Mouse (Mus musculus): ENCODE data around the gene Cd300lf. TPM values are rescaled to one million over a fixed set of nuclear protein-coding genes. Genes with fewer than 3 reads are reported as not detected.

The Cd300lf gene
- polyA plus RNA-seq, 1 experiment from 2014 or later: 0.17 TPM

DNA sequence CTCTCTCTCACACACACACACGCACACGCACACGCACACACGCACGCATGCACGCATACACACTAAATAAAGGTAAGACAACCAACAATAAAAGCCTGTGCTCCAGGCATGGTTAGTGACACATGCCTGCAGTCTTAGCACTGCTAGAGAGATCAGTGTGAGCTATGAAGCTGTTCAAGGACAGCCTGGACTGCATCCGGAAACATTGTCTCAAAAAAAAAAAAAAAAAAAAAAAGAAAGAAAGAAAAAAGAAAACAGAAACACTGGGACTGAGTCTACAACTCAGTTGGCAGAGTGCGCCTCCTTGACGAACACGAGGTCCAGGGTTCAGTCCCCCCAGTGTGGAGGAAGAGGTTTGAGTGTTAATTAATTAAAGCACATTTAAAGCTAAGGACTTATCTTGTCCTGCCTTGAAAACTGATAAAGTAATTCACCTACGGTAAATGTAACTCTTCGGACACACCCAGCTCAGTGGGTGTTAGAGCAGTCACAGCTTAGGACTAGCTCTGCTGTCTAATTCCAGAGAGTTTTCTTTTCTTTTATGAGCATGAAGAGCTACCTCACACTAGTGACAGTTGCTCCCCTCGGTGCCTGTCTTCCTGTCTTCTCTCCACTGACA, 4.2 kb downstream of the Cd300lf start:
- 91% methylated on average over 13 of the region's 13 CpGs for WGBS
- Histone ChIP-seq H3K9me3 (no peaks in the 10 kb centered on the region), H3K27me3 (no peaks in the 10 kb centered on the region), H3K27ac (replicated peaks) (no peak overlapping the region), H3K9ac (no peak overlapping the region), H3K4me3 (no peak overlapping the region), H3K36me3 (no peaks in the 10 kb centered on the region), H3K4me1 (replicated peaks) (no peaks in the 10 kb centered on the region), H3K4me2 (no peak overlapping the region)
- ATAC-seq (ENCODE audit: low FRiP score, low read depth): no peak

DNA sequence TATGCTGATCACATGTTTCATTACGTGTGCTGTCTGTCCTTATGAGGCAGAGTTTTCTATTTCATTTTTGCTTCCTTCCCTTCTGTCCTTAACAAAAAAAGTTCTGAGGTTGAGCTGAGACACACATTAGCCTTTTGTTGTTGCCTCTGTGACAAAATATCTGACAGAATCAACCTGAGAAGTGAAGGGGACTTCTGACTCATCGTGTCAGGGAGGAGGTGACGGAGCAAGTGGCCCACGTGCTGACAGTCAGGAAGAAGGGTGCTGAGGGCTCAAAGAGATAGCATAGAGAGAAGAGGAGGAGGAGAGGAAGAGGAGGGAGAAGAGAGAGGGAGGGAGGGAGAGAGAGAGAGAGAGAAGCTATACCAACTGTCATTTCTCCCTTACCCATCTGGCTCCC, 5.3 kb downstream of the Cd300lf start:
- no peak for ATAC-seq (ENCODE audit: low FRiP score, low read depth)
- Histone ChIP-seq H3K36me3 (no peaks in the 10 kb centered on the region), H3K4me3 (no peak overlapping the region), H3K9me3 (no peaks in the 10 kb centered on the region), H3K4me2 (no peak overlapping the region), H3K9ac (no peak overlapping the region), H3K4me1 (replicated peaks) (no peaks in the 10 kb centered on the region), H3K27ac (replicated peaks) (no peak overlapping the region), H3K27me3 (no peaks in the 10 kb centered on the region)
- WGBS: 91% methylated on average over 4 of the region's 4 CpGs

DNA sequence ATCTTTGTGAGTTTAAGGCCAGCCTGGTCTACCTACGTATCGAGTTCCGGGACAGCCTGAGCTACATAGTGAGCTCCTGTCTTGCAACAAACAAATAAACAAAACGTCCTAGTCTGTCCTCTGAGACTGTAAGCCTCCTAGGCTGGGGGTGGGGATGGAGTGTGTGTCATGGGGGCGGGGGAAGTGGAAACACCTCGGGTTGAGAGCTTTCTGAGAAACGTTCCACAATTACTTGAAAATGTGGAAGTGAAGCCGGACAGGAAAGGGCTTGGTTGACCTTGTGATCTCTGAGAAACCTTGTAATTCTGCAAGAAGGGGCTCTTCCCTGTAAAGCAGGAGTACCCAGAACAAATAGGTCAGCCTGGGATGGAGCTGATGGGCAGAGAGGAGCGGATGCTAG, 14.4 kb downstream of the Cd300lf start:
- Histone ChIP-seq H3K27me3 (no peaks in the 10 kb centered on the region), H3K9me3 (no peaks in the 10 kb centered on the region), H3K4me1 (replicated peaks) (no peaks in the 10 kb centered on the region), H3K36me3 (no peaks in the 10 kb centered on the region), H3K9ac (no peak overlapping the region), H3K27ac (replicated peaks) (no peak overlapping the region), H3K4me2 (no peak overlapping the region), H3K4me3 (no peak overlapping the region)
- ATAC-seq (ENCODE audit: low FRiP score, low read depth): no peak
- 79% methylated on average over 9 of the region's 9 CpGs for WGBS

DNA sequence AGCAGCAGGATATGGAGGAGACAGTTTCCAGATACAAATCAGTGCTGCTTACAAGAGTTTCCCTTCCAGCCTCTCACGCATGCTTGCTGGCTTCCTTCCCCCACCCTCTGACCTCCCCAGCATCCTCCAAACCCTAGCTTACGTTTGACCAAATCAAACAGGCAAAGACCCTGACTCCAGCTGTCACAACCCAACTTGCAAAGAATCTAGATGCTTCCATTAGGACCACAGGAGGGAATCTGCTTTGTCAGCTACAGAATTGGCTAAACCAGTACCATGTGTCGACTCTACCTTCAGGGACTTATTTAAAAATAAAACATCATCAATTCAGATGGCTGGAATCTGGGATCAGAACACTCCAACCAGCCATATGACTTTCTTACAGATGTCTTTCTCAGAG, 21.6 kb downstream of the Cd300lf start:
- Histone ChIP-seq H3K27ac (replicated peaks) (no peak overlapping the region), H3K4me2 (no peak overlapping the region), H3K27me3 (no peaks in the 10 kb centered on the region), H3K36me3 (no peaks in the 10 kb centered on the region), H3K4me3 (no peak overlapping the region), H3K4me1 (replicated peaks) (peaks cover 8% of the 10 kb centered on the region), H3K9ac (no peak overlapping the region), H3K9me3 (no peaks in the 10 kb centered on the region)
- WGBS: 61% methylated on average over 3 of the region's 3 CpGs
- ATAC-seq (ENCODE audit: low FRiP score, low read depth): no peak

DNA sequence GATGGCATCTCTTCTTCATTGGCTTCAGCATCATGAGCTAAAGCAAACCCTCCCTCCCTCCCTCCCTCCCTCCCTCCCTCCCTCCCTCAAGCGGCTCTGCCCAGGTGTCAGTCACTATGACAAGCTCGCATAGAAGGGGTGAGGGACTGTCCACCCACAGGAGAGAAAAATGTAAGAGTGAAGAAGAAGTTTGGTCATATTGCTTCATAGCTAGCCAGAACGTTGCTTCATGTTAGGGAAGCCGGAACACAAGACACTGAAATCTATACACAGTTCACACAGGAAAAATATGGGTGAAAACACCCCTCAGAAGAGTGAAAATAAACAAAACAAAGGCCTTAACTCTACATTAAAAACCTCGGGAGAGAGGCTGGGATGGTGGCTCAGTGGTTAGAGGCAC, 23.5 kb downstream of the Cd300lf start:
- H3K9ac ChIP-seq: no peak overlapping the region
- no peaks in the 10 kb centered on the region for H3K27me3 ChIP-seq
- no peak overlapping the region for H3K4me2 ChIP-seq
- no peak for ATAC-seq (ENCODE audit: low FRiP score, low read depth)
- no peak overlapping the region for H3K4me3 ChIP-seq
- WGBS: 84% methylated on average over 4 of the region's 5 CpGs
- no peaks in the 10 kb centered on the region for H3K36me3 ChIP-seq
- H3K27ac ChIP-seq (replicated peaks): no peak overlapping the region
- peaks cover 8% of the 10 kb centered on the region for H3K4me1 ChIP-seq (replicated peaks)
- H3K9me3 ChIP-seq: no peaks in the 10 kb centered on the region

- Histone ChIP-seq H3K9ac (no peak overlapping the region), H3K4me1 (replicated peaks) (peaks cover 8% of the 10 kb centered on the region), H3K9me3 (no peaks in the 10 kb centered on the region), H3K4me2 (no peak overlapping the region), H3K27me3 (no peaks in the 10 kb centered on the region), H3K27ac (replicated peaks) (no peak overlapping the region), H3K36me3 (no peaks in the 10 kb centered on the region), H3K4me3 (no peak overlapping the region)
- ATAC-seq (ENCODE audit: low FRiP score, low read depth): no peak
- WGBS: 88% methylated on average over 8 of the region's 8 CpGs
Measured at GRCm38 (mm10) chr11:115108176-115108575, 25.6 kb downstream of the Cd300lf start.

GRCm38 (mm10) chr11:115107403-115107916, 26.3 kb downstream of the Cd300lf start:
- Histone ChIP-seq H3K4me3 (no peak overlapping the region), H3K4me1 (replicated peaks) (peaks cover 8% of the 10 kb centered on the region), H3K4me2 (no peak overlapping the region), H3K9me3 (no peaks in the 10 kb centered on the region), H3K36me3 (no peaks in the 10 kb centered on the region), H3K9ac (no peak overlapping the region), H3K27ac (replicated peaks) (0 out of 2 replicates have a peak overlapping the region, but pooled peaks have one; percentile 26), H3K27me3 (no peaks in the 10 kb centered on the region)
- WGBS: 33% methylated on average over 4 of the region's 4 CpGs
- no peak for ATAC-seq (ENCODE audit: low FRiP score, low read depth)

GRCm38 (mm10) chr11:115106638-115107037, 27.2 kb downstream of the Cd300lf start:
- peaks cover 8% of the 10 kb centered on the region for H3K4me1 ChIP-seq (replicated peaks)
- no peaks in the 10 kb centered on the region for H3K27me3 ChIP-seq
- no peak overlapping the region for H3K4me2 ChIP-seq
- H3K27ac ChIP-seq (replicated peaks): no peak overlapping the region
- H3K9ac ChIP-seq: no peak overlapping the region
- 91% methylated on average over 2 of the region's 2 CpGs for WGBS
- ATAC-seq (ENCODE audit: low FRiP score, low read depth): no peak
- no peaks in the 10 kb centered on the region for H3K36me3 ChIP-seq
- H3K9me3 ChIP-seq: no peaks in the 10 kb centered on the region
- H3K4me3 ChIP-seq: no peak overlapping the region

DNA sequence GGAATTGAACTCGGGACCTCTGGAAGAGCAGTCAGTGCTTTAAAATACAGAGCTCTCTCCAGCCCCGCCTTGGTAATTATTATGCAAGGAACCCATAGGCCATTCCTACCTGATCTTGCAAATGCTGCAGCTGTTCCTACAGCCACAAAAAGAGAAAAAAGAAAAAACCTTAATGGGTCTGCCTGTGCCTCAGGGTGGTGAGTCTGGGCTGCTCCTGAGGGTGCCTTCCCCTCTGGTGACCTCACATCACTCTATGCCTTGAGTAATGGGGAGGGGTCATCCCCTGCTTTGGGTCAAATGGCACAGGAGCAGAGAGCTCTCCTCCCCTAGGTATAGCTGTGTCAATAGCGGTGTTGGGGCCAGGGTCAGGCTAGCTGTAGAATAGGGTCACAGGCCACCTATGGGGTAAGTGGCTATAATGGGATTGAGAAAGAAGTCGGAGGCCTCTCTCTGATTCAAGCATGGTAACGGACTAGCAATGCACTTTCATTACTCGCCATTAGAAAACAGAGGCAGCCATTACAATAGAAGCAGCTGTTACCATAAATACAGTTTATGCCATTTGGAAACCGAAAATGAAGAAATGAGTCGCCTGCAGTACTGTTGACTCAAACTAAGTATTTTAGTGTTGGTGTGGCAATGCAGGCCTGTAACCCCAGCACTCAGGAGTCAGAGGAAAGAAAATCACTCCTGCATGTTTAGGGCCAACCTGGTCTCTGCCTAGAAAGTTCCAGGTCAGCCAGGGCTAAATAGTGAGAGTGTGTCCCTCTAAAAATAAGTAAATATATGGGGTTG, 28.8 kb downstream of the Cd300lf start:
- H3K9me3 ChIP-seq: no peaks in the 10 kb centered on the region
- H3K36me3 ChIP-seq: no peaks in the 10 kb centered on the region
- H3K9ac ChIP-seq: no peak overlapping the region
- ATAC-seq (ENCODE audit: low FRiP score, low read depth): no peak
- no peak overlapping the region for H3K27ac ChIP-seq (replicated peaks)
- 69% methylated on average over 8 of the region's 8 CpGs for WGBS
- H3K4me1 ChIP-seq (replicated peaks): peaks cover 8% of the 10 kb centered on the region
- no peak overlapping the region for H3K4me3 ChIP-seq
- no peaks in the 10 kb centered on the region for H3K27me3 ChIP-seq
- no peak overlapping the region for H3K4me2 ChIP-seq

- Histone ChIP-seq H3K27me3 (no peaks in the 10 kb centered on the region), H3K36me3 (no peaks in the 10 kb centered on the region), H3K4me1 (replicated peaks) (peaks cover 8% of the 10 kb centered on the region), H3K9me3 (no peaks in the 10 kb centered on the region), H3K4me2 (no peak overlapping the region), H3K9ac (no peak overlapping the region), H3K27ac (replicated peaks) (no peak overlapping the region), H3K4me3 (no peak overlapping the region)
- WGBS: 89% methylated on average over 25 of the region's 25 CpGs
- ATAC-seq (ENCODE audit: low FRiP score, low read depth): no peak
Measured at GRCm38 (mm10) chr11:115103470-115104413, 30.1 kb downstream of the Cd300lf start.

DNA sequence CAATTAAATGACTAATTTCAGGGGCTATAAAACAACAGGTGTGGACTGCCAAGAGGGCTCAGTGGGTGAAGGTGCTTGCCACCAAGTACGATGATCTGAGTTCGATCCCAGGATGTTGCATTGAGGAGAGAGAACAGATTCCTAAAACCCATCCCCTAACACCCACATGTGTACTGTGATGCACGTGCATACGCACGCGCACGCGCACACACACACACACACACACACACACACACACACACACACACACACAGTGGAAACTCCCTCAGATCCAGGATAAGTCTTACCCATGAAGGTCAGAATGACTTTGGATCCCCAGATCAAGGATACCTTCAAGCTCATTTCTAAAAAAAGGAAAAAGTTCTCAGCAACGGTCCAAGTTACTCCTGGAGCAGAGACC, 31.7 kb downstream of the Cd300lf start:
- Histone ChIP-seq H3K4me2 (no peak overlapping the region), H3K36me3 (no peaks in the 10 kb centered on the region), H3K9me3 (no peaks in the 10 kb centered on the region), H3K4me3 (no peak overlapping the region), H3K27ac (replicated peaks) (no peak overlapping the region), H3K27me3 (no peaks in the 10 kb centered on the region), H3K9ac (no peak overlapping the region), H3K4me1 (replicated peaks) (no peaks in the 10 kb centered on the region)
- WGBS: 94% methylated on average over 9 of the region's 9 CpGs
- ATAC-seq (ENCODE audit: low FRiP score, low read depth): no peak

DNA sequence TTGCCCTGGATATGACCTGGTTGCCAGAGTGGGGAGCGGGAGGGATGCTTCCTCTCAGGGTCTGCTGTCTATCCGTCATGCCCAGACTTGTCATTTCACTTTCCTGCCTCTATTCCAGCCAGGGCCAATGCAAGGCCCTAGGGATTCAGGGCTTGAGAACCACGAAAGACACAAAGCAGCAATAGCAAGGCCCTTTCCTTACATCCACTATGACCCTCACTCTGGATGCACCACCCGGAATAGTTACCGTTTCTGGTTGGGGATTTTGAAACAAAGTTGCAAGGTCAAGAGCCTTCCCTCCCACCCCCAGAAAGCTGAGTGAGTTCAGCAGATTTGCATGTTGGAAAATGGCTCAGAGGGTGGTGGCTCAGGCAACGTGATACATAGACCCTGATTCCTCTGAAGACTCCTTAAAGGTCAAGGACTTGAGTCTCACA, 32.2 kb downstream of the Cd300lf start:
- WGBS: 69% methylated on average over 6 of the region's 6 CpGs
- Histone ChIP-seq H3K4me3 (no peak overlapping the region), H3K27ac (replicated peaks) (no peak overlapping the region), H3K4me2 (no peak overlapping the region), H3K9me3 (no peaks in the 10 kb centered on the region), H3K27me3 (no peaks in the 10 kb centered on the region), H3K4me1 (replicated peaks) (no peaks in the 10 kb centered on the region), H3K36me3 (no peaks in the 10 kb centered on the region), H3K9ac (no peak overlapping the region)
- no peak for ATAC-seq (ENCODE audit: low FRiP score, low read depth)
